Mouse (Mus musculus): ENCODE data around the gene Bcl11a. TPM values are rescaled to one million over a fixed set of nuclear protein-coding genes. Genes with fewer than 3 reads are reported as not detected.
A peak's percentile ranks its signal among the peaks of the same experiment; 100 is the strongest.

The Bcl11a gene
- polyA plus RNA-seq, 1 experiment from 2014 or later, result 66.0 TPM

DNA sequence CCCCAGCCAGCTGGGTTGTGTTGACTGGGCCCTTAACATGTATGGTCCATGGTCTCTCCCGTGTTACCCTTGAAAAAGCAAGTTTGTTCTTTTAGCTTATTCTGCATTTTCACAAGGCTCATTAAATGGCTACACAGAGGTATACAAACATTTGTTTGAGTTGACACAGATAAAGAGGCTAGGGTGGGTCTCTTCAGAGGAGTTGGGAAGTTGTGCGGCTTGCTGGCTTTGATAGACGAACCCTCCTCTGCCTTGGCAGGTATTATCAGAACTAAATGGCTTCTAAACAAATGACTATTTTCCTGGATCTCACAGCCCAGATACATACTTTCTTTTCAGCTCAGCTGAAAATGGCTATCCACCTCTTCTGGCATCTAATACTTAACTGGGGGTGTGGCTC, 70.7 kb downstream of the Bcl11a start:
- no peaks in the 10 kb centered on the region for H3K27me3 ChIP-seq
- no peak overlapping the region for H3K4me3 ChIP-seq
- no peak overlapping the region for H3K27ac ChIP-seq (replicated peaks)
- 96% methylated on average over 3 of the region's 3 CpGs for WGBS
- H3K9me3 ChIP-seq, result no peaks in the 10 kb centered on the region
- H3K4me1 ChIP-seq, result peaks cover 14% of the 10 kb centered on the region
- no peak overlapping the region for H3K4me2 ChIP-seq (replicated peaks)
- H3K36me3 ChIP-seq, result 0 out of 2 replicates have a peak, but pooled peaks cover 5% of the 10 kb centered on the region
- no peak overlapping the region for H3K9ac ChIP-seq (replicated peaks)
- no peak for ATAC-seq (ENCODE audit: low FRiP score, low read depth)

DNA sequence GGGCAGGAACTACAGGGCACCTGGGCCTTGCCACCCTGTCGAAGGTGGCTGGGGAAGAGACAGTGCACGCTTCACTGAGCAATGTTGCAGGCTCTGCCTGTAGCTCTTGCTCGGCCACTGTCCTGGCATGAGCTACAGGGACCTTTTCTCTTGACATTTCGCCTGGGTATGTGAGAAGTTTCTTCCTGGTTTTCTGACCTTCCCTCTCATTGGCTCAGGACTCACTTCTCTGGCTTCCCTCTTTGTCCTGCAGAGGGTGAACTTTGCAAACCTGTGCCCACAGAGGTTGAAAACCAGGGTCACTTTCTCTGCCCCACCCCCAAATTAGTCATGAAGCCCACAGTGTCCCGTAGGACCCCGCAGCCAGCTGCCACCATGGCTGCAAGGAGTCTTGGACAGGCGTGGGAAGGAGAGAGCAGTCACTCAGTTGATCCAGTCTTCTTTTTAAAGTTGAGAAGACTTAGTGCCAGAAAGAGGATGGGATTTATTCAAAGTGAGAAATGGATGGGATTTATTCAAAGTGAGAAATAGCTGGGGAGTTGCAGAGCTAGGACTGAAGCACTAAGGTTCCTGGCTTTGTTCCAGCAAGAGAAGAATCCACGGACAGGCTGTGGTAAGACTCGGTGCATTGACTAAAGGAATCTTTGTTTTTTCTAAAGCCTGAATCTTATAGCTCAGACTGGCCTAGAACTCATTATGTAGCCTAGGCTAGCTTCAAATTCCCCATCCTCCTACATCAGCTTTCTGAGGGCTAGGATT, 71.8 kb downstream of the Bcl11a start:
- Histone ChIP-seq H3K4me3 (no peak overlapping the region), H3K9me3 (no peaks in the 10 kb centered on the region), H3K27me3 (no peaks in the 10 kb centered on the region), H3K36me3 (0 out of 2 replicates have a peak, but pooled peaks cover 5% of the 10 kb centered on the region), H3K27ac (replicated peaks) (0 out of 2 replicates have a peak overlapping the region, but pooled peaks have one; percentile 17), H3K4me2 (replicated peaks) (no peak overlapping the region), H3K9ac (replicated peaks) (no peak overlapping the region), H3K4me1 (peaks cover 14% of the 10 kb centered on the region)
- 77% methylated on average over 9 of the region's 9 CpGs for WGBS
- ATAC-seq (ENCODE audit: low FRiP score, low read depth), result no peak

DNA sequence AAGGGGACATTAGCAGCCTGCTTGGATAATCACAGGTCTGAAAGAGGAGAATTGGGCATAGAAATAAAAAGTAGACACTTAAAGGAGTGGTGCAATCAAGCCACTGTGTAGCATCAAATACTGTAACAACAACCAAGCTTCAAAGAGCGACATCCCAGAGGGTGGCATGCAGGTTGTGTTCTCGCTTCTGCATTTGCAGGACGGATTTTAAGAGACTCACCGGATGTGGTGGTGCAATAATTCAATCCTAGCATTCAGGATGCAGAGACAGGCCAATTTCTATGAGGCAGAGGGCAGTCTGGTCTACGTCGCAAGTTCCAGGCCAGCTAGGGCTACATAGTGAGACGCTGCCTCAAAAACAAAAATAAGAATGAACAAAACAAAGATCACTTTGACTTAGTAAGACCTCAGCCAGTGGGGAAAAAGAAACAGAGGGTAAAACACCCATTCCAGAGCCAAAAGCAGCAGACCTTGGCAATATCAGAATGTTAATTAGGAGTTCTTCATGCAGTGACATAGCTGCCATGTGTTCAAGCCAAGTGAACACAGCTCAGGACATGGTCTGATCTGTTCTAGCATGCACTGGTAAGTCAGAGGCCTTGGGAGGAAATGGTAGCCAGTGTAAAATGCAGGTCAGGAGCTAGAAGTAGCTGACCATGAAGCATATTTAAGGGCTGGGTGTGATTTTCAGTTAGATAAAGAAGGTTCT, 74.4 kb downstream of the Bcl11a start:
- WGBS, result 94% methylated on average over 7 of the region's 7 CpGs
- peaks cover 20% of the 10 kb centered on the region for H3K4me1 ChIP-seq

DNA sequence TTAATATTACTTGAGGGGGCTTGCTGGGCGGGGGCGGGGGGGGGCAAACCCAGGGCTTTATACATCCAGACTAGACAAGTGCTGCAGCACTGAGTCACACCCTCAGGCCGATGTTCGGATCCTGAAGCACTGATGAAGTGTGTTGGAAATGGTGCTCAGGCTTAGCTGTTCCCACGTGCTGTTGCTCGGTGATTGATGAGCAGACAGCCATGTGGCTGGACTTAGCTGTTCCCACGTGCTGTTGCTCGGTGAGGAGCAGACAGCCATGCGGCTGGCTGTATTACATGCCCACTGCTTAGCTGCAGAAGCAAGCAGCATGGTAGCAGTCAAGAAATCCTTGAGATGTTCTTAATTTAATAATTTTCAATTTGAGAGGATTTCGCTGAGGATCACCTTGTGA, 75.2 kb downstream of the Bcl11a start:
- no peak overlapping the region for H3K4me2 ChIP-seq (replicated peaks)
- H3K9ac ChIP-seq (replicated peaks), result no peak overlapping the region
- 67% methylated on average over 10 of the region's 10 CpGs for WGBS
- no peak for ATAC-seq (ENCODE audit: low FRiP score, low read depth)
- no peaks in the 10 kb centered on the region for H3K9me3 ChIP-seq
- no peaks in the 10 kb centered on the region for H3K27me3 ChIP-seq
- H3K27ac ChIP-seq (replicated peaks), result no peak overlapping the region
- H3K4me1 ChIP-seq, result peaks cover 27% of the 10 kb centered on the region
- H3K36me3 ChIP-seq, result peaks cover 5% of the 10 kb centered on the region; the same call in 1 of the 2 replicates
- no peak overlapping the region for H3K4me3 ChIP-seq

More for the DNA sequence above, 74.4 kb downstream of the Bcl11a start:
- no peak overlapping the region for H3K27ac ChIP-seq (replicated peaks)
- no peak overlapping the region for H3K4me3 ChIP-seq
- H3K9ac ChIP-seq (replicated peaks), result no peak overlapping the region
- H3K9me3 ChIP-seq, result no peaks in the 10 kb centered on the region
- no peaks in the 10 kb centered on the region for H3K27me3 ChIP-seq
- peaks cover 5% of the 10 kb centered on the region; the same call in 1 of the 2 replicates for H3K36me3 ChIP-seq
- no peak for ATAC-seq (ENCODE audit: low FRiP score, low read depth)
- no peak overlapping the region for H3K4me2 ChIP-seq (replicated peaks)

DNA sequence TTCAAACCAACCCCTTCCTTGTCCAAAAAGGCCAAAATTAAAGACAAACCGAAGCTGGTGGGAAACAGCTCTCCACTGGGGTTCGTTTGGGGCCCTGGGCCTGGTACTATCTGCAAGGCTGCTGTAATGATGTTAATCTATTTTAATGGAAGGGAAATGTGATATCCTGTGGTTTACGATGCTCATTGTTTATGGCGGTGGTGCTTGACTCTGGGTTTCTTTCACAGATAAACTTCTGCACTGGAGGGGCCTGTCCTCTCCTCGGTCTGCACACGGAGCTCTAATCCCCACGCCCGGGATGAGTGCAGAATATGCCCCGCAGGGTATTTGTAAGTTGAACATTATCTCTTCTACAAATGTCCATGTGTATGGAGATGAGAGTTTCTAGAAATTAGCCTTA, 80.2 kb downstream of the Bcl11a start:
- ATAC-seq (ENCODE audit: low FRiP score, low read depth), result no peak
- WGBS, result 64% methylated on average over 9 of the region's 9 CpGs
- Histone ChIP-seq H3K9me3 (no peaks in the 10 kb centered on the region), H3K27ac (replicated peaks) (no peak overlapping the region), H3K4me3 (no peak overlapping the region), H3K36me3 (peaks cover 2% of the 10 kb centered on the region), H3K4me1 (peaks cover 44% of the 10 kb centered on the region), H3K27me3 (no peaks in the 10 kb centered on the region), H3K9ac (replicated peaks) (no peak overlapping the region), H3K4me2 (replicated peaks) (no peak overlapping the region)

DNA sequence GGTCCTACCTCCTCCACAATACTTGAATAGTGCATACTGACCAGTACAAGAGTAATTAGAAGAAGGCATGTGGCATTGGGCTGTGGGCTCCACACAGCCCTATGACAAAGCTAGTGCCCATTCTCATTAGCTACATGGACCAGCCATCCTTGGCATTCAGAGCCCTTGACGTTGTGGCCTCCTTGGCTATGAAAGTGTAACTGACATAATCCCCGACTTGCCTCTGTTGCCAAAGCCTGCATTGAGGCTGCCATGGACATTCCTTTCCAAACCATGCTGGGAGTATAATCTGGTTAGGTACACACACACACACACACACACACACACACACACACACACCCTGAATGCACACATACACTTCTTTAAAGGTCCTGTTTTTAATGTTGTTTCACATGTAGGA, 81.8 kb downstream of the Bcl11a start:
- Histone ChIP-seq H3K27me3 (no peaks in the 10 kb centered on the region), H3K4me2 (replicated peaks) (no peak overlapping the region), H3K36me3 (peaks cover 19% of the 10 kb centered on the region), H3K27ac (replicated peaks) (no peak overlapping the region), H3K9me3 (no peaks in the 10 kb centered on the region), H3K9ac (replicated peaks) (no peak overlapping the region), H3K4me1 (peaks cover 44% of the 10 kb centered on the region), H3K4me3 (no peak overlapping the region)
- WGBS, result 81% methylated on average over 2 of the region's 2 CpGs
- no peak for ATAC-seq (ENCODE audit: low FRiP score, low read depth)

DNA sequence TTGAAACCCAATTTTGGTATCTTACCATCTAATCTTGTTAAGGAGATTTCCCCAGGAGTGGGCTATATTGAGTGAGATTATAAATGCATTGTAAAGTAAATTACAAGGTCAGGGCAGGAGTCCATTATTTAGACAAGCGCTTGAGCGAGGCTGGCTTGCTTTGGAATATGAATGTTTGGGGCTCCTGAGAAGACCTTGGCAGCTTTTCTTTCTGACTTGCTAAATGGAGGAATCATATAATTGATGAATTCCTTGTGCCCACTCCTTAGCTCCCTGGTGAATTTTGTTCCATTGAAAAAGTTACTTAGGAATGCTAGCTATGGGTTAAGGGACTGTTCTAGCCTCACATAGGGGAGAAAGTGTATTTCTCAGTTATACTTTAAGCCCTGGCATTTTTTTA, 83.6 kb downstream of the Bcl11a start:
- H3K36me3 ChIP-seq, result peaks cover 22% of the 10 kb centered on the region

DNA sequence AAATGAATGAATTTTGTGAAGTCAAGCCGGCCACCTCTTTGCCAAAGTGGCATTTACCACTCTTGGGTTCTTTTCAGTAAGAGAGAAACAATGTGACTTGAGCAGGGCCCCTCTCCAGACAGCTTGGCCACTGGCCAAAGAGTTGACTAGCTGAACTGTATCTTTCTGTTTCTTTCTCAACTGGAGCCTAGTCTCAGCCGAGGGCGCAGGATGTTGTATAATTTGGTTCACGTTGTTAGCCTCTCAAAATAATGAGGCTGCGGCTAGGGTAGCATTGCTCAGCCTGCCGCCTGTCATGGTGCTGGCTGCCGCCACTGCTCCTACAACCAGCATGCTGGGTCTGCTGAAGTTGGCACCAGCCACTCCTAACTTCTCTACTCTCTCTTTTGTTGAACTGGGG, 84.2 kb downstream of the Bcl11a start:
- 70% methylated on average over 7 of the region's 7 CpGs for WGBS
- no peak overlapping the region for H3K4me3 ChIP-seq
- peaks cover 40% of the 10 kb centered on the region for H3K4me1 ChIP-seq
- H3K4me2 ChIP-seq (replicated peaks), result no peak overlapping the region
- peak; percentile 59 for ATAC-seq (ENCODE audit: low FRiP score, low read depth)
- H3K36me3 ChIP-seq, result peaks cover 22% of the 10 kb centered on the region
- H3K27me3 ChIP-seq, result no peaks in the 10 kb centered on the region
- H3K9ac ChIP-seq (replicated peaks), result no peak overlapping the region
- H3K27ac ChIP-seq (replicated peaks), result no peak overlapping the region; the same call in 1 of the 2 replicates
- H3K9me3 ChIP-seq, result no peaks in the 10 kb centered on the region

More for the DNA sequence above, 83.6 kb downstream of the Bcl11a start:
- no peaks in the 10 kb centered on the region for H3K27me3 ChIP-seq
- no peak for ATAC-seq (ENCODE audit: low FRiP score, low read depth)
- H3K9ac ChIP-seq (replicated peaks), result no peak overlapping the region
- H3K27ac ChIP-seq (replicated peaks), result no peak overlapping the region
- no peak overlapping the region for H3K4me3 ChIP-seq
- no peak overlapping the region for H3K4me2 ChIP-seq (replicated peaks)
- 25% methylated on average over 2 of the region's 2 CpGs for WGBS
- H3K4me1 ChIP-seq, result peaks cover 41% of the 10 kb centered on the region
- H3K9me3 ChIP-seq, result no peaks in the 10 kb centered on the region

DNA sequence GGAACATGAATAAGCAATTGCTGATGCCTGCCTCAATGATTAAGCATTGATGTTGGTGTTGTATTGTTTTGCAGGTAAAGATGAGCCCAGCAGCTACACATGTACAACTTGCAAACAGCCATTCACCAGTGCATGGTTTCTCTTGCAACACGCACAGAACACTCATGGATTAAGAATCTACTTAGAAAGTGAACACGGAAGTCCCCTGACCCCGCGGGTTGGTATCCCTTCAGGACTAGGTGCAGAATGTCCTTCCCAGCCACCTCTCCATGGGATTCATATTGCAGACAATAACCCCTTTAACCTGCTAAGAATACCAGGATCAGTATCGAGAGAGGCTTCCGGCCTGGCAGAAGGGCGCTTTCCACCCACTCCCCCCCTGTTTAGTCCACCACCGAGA, 85.2 kb downstream of the Bcl11a start:
- ATAC-seq (ENCODE audit: low FRiP score, low read depth), result no peak
- no peaks in the 10 kb centered on the region for H3K9me3 ChIP-seq
- H3K27me3 ChIP-seq, result no peaks in the 10 kb centered on the region
- no peak overlapping the region for H3K9ac ChIP-seq (replicated peaks)
- H3K4me3 ChIP-seq, result no peak overlapping the region
- H3K27ac ChIP-seq (replicated peaks), result no peak overlapping the region
- H3K36me3 ChIP-seq, result peaks cover 22% of the 10 kb centered on the region
- no peak overlapping the region for H3K4me2 ChIP-seq (replicated peaks)
- 96% methylated on average over 8 of the region's 8 CpGs for WGBS
- peaks cover 31% of the 10 kb centered on the region for H3K4me1 ChIP-seq

DNA sequence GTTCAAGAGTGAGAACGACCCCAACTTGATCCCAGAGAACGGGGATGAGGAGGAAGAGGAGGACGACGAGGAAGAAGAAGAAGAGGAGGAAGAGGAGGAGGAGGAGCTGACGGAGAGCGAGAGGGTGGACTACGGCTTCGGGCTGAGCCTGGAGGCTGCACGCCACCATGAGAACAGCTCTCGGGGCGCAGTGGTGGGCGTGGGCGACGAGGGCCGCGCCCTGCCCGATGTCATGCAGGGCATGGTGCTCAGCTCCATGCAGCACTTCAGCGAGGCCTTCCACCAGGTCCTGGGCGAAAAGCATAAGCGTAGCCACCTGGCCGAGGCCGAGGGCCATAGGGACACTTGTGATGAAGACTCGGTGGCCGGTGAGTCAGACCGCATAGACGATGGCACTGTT, 86.2 kb downstream of the Bcl11a start:
- Histone ChIP-seq H3K9me3 (no peaks in the 10 kb centered on the region), H3K4me2 (replicated peaks) (no peak overlapping the region), H3K9ac (replicated peaks) (no peak overlapping the region), H3K4me1 (peaks cover 31% of the 10 kb centered on the region), H3K27me3 (no peaks in the 10 kb centered on the region), H3K4me3 (no peak overlapping the region), H3K27ac (replicated peaks) (no peak overlapping the region), H3K36me3 (peaks cover 22% of the 10 kb centered on the region)
- ATAC-seq (ENCODE audit: low FRiP score, low read depth), result no peak
- WGBS, result 99% methylated on average over 26 of the region's 26 CpGs

DNA sequence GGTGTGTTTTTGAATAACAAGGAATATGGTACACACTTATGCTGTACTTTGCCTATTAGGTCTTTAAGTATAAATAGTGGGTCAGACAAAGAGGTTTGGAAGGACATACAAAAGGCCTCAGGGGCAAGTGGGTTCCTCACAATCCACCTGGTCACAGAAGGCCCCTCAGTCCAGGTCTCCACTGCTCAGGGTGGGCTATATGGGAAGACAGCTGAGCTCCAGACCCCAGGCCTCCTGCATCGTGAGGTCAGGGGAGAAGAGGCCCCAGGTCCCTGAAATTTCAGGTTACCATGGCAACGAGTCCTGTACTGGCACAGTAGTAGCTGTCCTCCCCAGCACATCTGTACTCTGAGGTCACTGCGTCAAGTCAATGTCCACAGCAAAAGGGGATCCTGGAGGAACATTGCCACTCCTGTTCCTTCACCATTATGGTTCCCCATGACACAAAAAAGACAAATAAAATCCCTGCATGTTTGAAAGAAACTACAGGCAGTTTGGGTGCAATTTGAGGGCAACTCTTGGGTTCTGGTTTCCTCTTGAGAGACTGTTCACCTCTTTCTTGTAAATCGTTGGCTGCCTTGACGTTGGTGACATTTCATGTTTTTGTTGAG, 93.9 kb downstream of the Bcl11a start:
- Histone ChIP-seq H3K27me3 (no peaks in the 10 kb centered on the region), H3K9me3 (no peaks in the 10 kb centered on the region), H3K27ac (replicated peaks) (no peak overlapping the region), H3K4me2 (replicated peaks) (no peak overlapping the region), H3K36me3 (peaks cover 10% of the 10 kb centered on the region; the same call in 1 of the 2 replicates), H3K4me3 (no peak overlapping the region), H3K4me1 (no peaks in the 10 kb centered on the region), H3K9ac (replicated peaks) (no peak overlapping the region)
- peak; percentile 58; the same call in 1 of the 2 replicates for ATAC-seq (ENCODE audit: low FRiP score, low read depth)
- 78% methylated on average over 5 of the region's 5 CpGs for WGBS

DNA sequence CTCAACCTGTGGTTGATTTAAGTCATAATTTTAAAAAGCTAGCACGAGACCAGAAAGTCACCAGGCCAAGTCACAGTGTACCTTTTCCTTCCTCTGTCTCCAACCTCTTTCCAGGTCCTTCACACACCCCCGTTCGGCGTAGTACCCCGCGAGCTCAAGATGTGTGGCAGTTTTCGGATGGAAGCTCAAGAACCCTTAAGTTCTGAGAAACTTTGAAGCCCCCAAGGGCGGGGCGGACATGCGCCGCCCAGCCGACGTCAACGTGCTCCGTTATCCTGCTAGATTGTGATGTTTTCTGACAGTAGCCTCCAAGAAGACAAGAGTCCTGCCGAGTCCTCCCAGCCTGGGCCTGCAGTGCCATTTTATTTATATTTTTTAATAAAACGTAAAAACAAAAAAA, 94.7 kb downstream of the Bcl11a start:
- no peak for ATAC-seq (ENCODE audit: low FRiP score, low read depth)
- Histone ChIP-seq H3K9me3 (no peaks in the 10 kb centered on the region), H3K27ac (replicated peaks) (no peak overlapping the region), H3K9ac (replicated peaks) (no peak overlapping the region), H3K4me3 (no peak overlapping the region), H3K27me3 (no peaks in the 10 kb centered on the region), H3K4me2 (replicated peaks) (no peak overlapping the region), H3K4me1 (no peaks in the 10 kb centered on the region), H3K36me3 (peaks cover 10% of the 10 kb centered on the region; the same call in 1 of the 2 replicates)
- WGBS, result 94% methylated on average over 17 of the region's 17 CpGs

All from midbrain, embryonic 12.5 days (tissue).